Mouse (Mus musculus): ENCODE results near the gene Pde3b. TPM values are rescaled to one million over a fixed set of nuclear protein-coding genes. Genes with fewer than 3 reads are reported as not detected.

The Pde3b gene
- total and polyA plus RNA-seq, 2 experiments from 2014 or later, result 1.9 to 7.5 TPM

DNA sequence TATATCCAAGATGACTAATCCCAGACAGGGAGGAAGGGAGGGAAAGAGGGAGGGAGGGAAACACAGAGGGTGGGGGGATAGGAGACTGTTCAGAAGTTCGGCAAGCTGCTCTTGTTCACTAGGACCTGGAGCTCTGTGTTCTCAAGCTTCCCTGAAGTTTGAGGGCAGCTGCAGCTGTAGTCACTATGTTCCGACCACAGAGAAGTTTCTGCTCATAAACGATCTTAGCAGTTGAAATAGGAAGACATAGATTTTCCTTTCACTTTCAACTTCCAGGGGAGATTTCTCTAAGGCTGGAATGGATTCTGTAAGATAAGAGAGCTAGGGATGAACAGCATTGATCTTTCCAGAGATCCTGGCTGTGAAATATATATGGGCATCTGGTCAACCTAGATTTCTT, 161.8 kb downstream of the Pde3b start:
- no peaks in the 10 kb centered on the region for H3K27me3 ChIP-seq (ENCODE audit: control insufficient read depth, insufficient read depth, low read length)
- no peak overlapping the region for H3K27ac ChIP-seq (ENCODE audit: low read depth)
- H3K4me2 ChIP-seq (ENCODE audit: low read depth, low read length), result no peak overlapping the region
- H3K9me3 ChIP-seq (replicated peaks; ENCODE audit: control insufficient read depth, low read length), result no peaks in the 10 kb centered on the region
- H3K9ac ChIP-seq (replicated peaks; ENCODE audit: low read depth, low read length), result no peak overlapping the region
- H3K4me3 ChIP-seq (ENCODE audit: low read depth, low read length), result no peak overlapping the region
- 63% methylated on average over 3 of the region's 3 CpGs for WGBS
- DNase-seq (ENCODE audit: low spot score), result no peak
- TF ChIP-seq CTCF (IDR thresholded peaks at IDR 0.05; ENCODE audit: low read depth) (no peak), EP300 (IDR thresholded peaks at IDR 0.05; ENCODE audit: low read depth) (no peak)
- no peak for ATAC-seq (ENCODE audit: insufficient read depth, low read depth)
- no peaks in the 10 kb centered on the region for H3K4me1 ChIP-seq (ENCODE audit: control insufficient read depth, insufficient read depth)
- H3K36me3 ChIP-seq (replicated peaks; ENCODE audit: control insufficient read depth, insufficient read depth, low read length), result no peaks in the 10 kb centered on the region

DNA sequence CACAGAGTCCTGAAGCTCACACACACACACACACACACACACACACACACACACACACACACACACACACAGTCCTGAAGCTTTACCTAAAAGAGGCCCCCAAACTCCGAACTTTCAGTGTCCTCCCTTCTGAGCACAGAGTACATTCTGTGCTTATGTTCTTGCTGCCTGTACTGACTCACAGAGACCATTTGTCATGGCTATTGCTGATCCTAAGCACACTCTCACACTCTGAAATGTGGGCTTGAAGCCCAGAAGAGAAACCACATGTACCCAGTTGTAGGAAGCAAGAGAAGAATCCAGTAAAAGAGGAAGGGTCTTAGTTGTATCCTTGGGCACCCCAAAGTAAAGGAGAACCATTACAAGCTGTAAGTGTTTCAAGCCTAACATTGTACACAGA, 162.6 kb downstream of the Pde3b start:
- DNase-seq (ENCODE audit: low spot score), result no peak
- no peaks in the 10 kb centered on the region for H3K4me1 ChIP-seq (ENCODE audit: control insufficient read depth, insufficient read depth)
- no peak overlapping the region for H3K4me3 ChIP-seq (ENCODE audit: low read depth, low read length)
- H3K27me3 ChIP-seq (ENCODE audit: control insufficient read depth, insufficient read depth, low read length), result no peaks in the 10 kb centered on the region
- ATAC-seq (ENCODE audit: insufficient read depth, low read depth), result no peak; the same call in 1 of the 2 replicates
- H3K27ac ChIP-seq (ENCODE audit: low read depth), result no peak overlapping the region
- no peaks in the 10 kb centered on the region for H3K9me3 ChIP-seq (replicated peaks; ENCODE audit: control insufficient read depth, low read length)
- TF ChIP-seq EP300 (IDR thresholded peaks at IDR 0.05; ENCODE audit: low read depth), result no peak
- TF ChIP-seq CTCF (IDR thresholded peaks at IDR 0.05; ENCODE audit: low read depth), result no peak
- H3K4me2 ChIP-seq (ENCODE audit: low read depth, low read length), result no peak overlapping the region
- no peak overlapping the region for H3K9ac ChIP-seq (replicated peaks; ENCODE audit: low read depth, low read length)
- WGBS, result 73% methylated on average over 1 of the region's 1 CpGs
- no peaks in the 10 kb centered on the region for H3K36me3 ChIP-seq (replicated peaks; ENCODE audit: control insufficient read depth, insufficient read depth, low read length)

DNA sequence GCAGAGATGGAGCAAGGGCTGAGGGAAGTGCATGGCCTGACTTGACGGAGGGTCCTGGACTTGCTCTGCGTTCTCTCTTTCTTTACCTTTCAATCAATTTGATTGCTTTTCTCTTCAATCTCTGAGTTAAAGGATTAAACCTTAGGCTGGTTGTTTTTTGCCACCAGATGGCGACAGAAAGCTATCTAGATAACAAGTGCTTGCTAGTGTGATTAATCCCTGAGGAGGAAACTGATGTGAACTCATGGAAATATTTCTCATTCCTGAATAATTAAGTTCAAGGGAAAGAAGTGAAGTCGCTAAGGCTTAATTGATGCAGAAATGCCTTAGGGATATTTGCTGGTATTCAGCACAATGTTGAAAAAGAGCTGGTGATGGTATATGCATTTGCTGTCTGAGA, 165.3 kb downstream of the Pde3b start:
- Histone ChIP-seq H3K27me3 (ENCODE audit: control insufficient read depth, insufficient read depth, low read length) (no peaks in the 10 kb centered on the region), H3K9ac (replicated peaks; ENCODE audit: low read depth, low read length) (no peak overlapping the region), H3K4me3 (ENCODE audit: low read depth, low read length) (no peak overlapping the region), H3K27ac (ENCODE audit: low read depth) (no peak overlapping the region), H3K4me2 (ENCODE audit: low read depth, low read length) (no peak overlapping the region), H3K4me1 (ENCODE audit: control insufficient read depth, insufficient read depth) (no peaks in the 10 kb centered on the region), H3K36me3 (replicated peaks; ENCODE audit: control insufficient read depth, insufficient read depth, low read length) (no peaks in the 10 kb centered on the region), H3K9me3 (replicated peaks; ENCODE audit: control insufficient read depth, low read length) (no peaks in the 10 kb centered on the region)
- peak; percentile 76 for TF ChIP-seq CTCF (IDR thresholded peaks at IDR 0.05; ENCODE audit: low read depth)
- TF ChIP-seq EP300 (IDR thresholded peaks at IDR 0.05; ENCODE audit: low read depth), result no peak
- ATAC-seq (ENCODE audit: insufficient read depth, low read depth), result no peak
- WGBS, result 7% methylated on average over 4 of the region's 4 CpGs
- DNase-seq (ENCODE audit: low spot score), result peak; percentile 38

DNA sequence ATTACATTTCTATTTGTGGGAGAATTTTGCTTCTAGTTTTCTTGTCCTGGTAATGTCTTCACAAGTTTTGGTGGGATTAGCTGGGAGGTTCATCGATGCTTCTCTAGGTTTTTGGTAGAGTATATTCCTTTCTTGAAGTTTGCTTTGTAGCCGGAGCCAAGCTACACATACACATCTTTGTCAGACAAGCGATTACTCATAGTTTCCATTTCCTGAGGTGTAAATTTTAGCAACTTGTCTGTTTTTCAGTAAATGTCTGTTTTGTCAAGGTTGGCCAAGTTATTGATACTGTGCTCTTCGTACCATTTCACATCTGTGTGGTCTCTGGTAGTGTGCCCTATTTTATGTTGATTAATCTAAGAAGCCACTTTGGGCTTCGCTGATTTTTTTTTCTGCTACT, 166.1 kb downstream of the Pde3b start:
- 61% methylated on average over 5 of the region's 5 CpGs for WGBS
- no peaks in the 10 kb centered on the region for H3K27me3 ChIP-seq (ENCODE audit: control insufficient read depth, insufficient read depth, low read length)
- no peaks in the 10 kb centered on the region for H3K9me3 ChIP-seq (replicated peaks; ENCODE audit: control insufficient read depth, low read length)
- DNase-seq (ENCODE audit: low spot score) (no peak), ATAC-seq (ENCODE audit: insufficient read depth, low read depth) (no peak)
- H3K27ac ChIP-seq (ENCODE audit: low read depth), result no peak overlapping the region
- H3K36me3 ChIP-seq (replicated peaks; ENCODE audit: control insufficient read depth, insufficient read depth, low read length), result no peaks in the 10 kb centered on the region
- no peak overlapping the region for H3K9ac ChIP-seq (replicated peaks; ENCODE audit: low read depth, low read length)
- TF ChIP-seq CTCF (IDR thresholded peaks at IDR 0.05; ENCODE audit: low read depth), result no peak
- no peak for TF ChIP-seq EP300 (IDR thresholded peaks at IDR 0.05; ENCODE audit: low read depth)
- H3K4me2 ChIP-seq (ENCODE audit: low read depth, low read length), result no peak overlapping the region
- H3K4me1 ChIP-seq (ENCODE audit: control insufficient read depth, insufficient read depth), result no peaks in the 10 kb centered on the region
- H3K4me3 ChIP-seq (ENCODE audit: low read depth, low read length), result no peak overlapping the region

DNA sequence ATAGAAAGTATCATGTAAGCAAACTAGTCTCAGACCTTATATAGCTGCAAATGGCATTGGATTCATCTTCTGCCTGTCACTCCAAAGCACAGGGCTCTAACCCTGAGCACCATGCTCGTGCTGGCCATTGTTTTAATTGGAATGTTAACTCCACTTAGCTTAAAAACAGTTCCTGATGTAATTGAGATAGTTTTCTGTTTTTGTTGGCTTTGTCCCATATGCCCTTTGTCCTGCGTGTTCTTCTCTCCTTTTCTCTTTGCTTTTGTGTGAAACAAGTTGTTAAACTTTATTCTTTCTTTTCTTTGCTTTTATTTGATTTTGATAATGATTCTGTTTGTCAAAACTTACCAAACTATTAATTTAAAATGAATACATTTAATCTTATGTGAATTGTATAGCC, 167.4 kb downstream of the Pde3b start:
- TF ChIP-seq CTCF (IDR thresholded peaks at IDR 0.05; ENCODE audit: low read depth), result no peak
- H3K4me2 ChIP-seq (ENCODE audit: low read depth, low read length), result no peak overlapping the region
- no peaks in the 10 kb centered on the region for H3K27me3 ChIP-seq (ENCODE audit: control insufficient read depth, insufficient read depth, low read length)
- H3K27ac ChIP-seq (ENCODE audit: low read depth), result no peak overlapping the region
- ATAC-seq (ENCODE audit: insufficient read depth, low read depth), result no peak
- 33% methylated on average over 2 of the region's 2 CpGs for WGBS
- H3K36me3 ChIP-seq (replicated peaks; ENCODE audit: control insufficient read depth, insufficient read depth, low read length), result no peaks in the 10 kb centered on the region
- no peaks in the 10 kb centered on the region for H3K9me3 ChIP-seq (replicated peaks; ENCODE audit: control insufficient read depth, low read length)
- no peak overlapping the region for H3K4me3 ChIP-seq (ENCODE audit: low read depth, low read length)
- no peak for DNase-seq (ENCODE audit: low spot score)
- no peaks in the 10 kb centered on the region for H3K4me1 ChIP-seq (ENCODE audit: control insufficient read depth, insufficient read depth)
- H3K9ac ChIP-seq (replicated peaks; ENCODE audit: low read depth, low read length), result no peak overlapping the region

Other genes with a start within 250 kb of the Pde3b start
- 47.9 and 54.1 TPM in 2 replicates for gene Copb1, start 160.6 kb upstream of the Pde3b start, total RNA-seq (2014; rRNA removed; ENCODE audit: low replicate concordance)
- 52.9 and 53.0 TPM in 2 replicates for gene Copb1, start 160.6 kb upstream of the Pde3b start, polyA plus RNA-seq (2015; fragmentation: Nextera tagmentation; extraction: Ambion mirVana)
- 157 and 196 TPM in 2 replicates for gene Psma1, start 139.2 kb upstream of the Pde3b start, total RNA-seq (2014; rRNA removed; ENCODE audit: low replicate concordance)
- 304 and 320 TPM in 2 replicates for gene Psma1, start 139.2 kb upstream of the Pde3b start, polyA plus RNA-seq (2015; fragmentation: Nextera tagmentation; extraction: Ambion mirVana)
- gene Cyp2r1, start 147.7 kb downstream of the Pde3b start, total RNA-seq (2014; rRNA removed; ENCODE audit: low replicate concordance), result not detected in 2 replicates
- gene Cyp2r1, start 147.7 kb downstream of the Pde3b start, polyA plus RNA-seq (2015; fragmentation: Nextera tagmentation; extraction: Ambion mirVana), result 1.2 TPM in 2 replicates
- 6.0 TPM in 1 of 2 replicates, not detected in the other for gene Calca, start 221.1 kb downstream of the Pde3b start, total RNA-seq (2014; rRNA removed; ENCODE audit: low replicate concordance)
- gene Calca, start 221.1 kb downstream of the Pde3b start, polyA plus RNA-seq (2015; fragmentation: Nextera tagmentation; extraction: Ambion mirVana), result 3.0 TPM in 2 replicates